Mouse (Mus musculus) lung, postnatal 0 days (tissue): ENCODE measurements around the gene Ip6k2.

Experiments used
- CTCF ChIP-seq: IDR thresholded peaks from 2 replicates; pipeline ENCODE4 v1.5.1; 2016; ENCODE audit warnings: antibody characterized with exemption, mild to moderate bottlenecking
- EP300 ChIP-seq: IDR thresholded peaks from 2 replicates; pipeline ENCODE4 v1.6.1; 2016; ENCODE audit warnings: antibody characterized with exemption, mild to moderate bottlenecking, control low read depth

DNA sequence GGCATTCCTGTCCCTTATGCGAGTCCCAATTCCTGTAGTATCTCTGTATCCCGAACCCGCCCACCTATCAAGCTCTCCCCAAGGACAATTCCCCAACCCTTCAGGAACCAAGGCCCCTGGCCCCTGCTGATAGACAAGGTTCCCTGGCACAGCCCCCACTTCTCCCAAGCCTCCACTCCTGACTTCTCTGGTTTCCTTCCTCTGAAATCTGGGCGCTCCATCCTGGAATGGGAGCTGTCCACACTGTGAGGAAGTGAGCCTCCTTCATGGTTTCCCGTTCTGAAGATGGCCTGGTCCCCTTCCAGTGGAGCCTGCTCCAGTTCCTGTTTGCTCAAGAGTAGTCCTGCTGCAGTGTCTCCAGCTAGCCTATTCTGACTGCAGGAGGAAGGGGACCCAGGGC is 25.6 kb downstream of the Ip6k2 start:
- no peak for TF ChIP-seq EP300
- TF ChIP-seq CTCF = no peak
